Mouse (Mus musculus): ENCODE measurements around the gene Shld2. TPM values are rescaled to one million over a fixed set of nuclear protein-coding genes. Genes with fewer than 3 reads are reported as not detected.

Gene Shld2
- total RNA-seq, 2 experiments from 2014 or later = 0.42 to 0.83 TPM

GRCm38 (mm10) chr14:34228830-34229506 is 81.3 kb downstream of the Shld2 start:
- no peak for ATAC-seq (replicated peaks; ENCODE audit: low FRiP score, poor library complexity, severe bottlenecking)

DNA sequence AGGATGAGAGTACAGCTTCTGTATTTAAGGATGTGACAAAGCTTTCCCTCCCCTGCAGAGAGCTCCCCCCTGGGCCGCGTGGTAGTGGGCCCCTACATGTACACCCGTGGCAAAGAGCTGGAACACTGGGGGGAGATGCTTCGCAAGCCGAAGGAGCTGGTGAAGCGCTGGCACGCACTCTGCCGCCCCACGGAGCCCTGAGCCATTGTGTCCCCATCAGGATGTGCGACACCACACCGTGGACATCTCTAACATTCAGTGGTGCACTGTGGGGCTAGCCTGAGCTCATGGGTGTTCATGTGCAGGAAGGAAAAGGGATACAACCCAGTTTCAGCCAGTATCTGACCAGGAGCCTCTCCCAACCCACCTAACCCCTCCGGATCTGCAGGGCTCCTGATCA is 82.3 kb downstream of the Shld2 start:
- ATAC-seq (replicated peaks; ENCODE audit: low FRiP score, poor library complexity, severe bottlenecking) = no peak

- ATAC-seq (replicated peaks; ENCODE audit: low FRiP score, poor library complexity, severe bottlenecking) = no peak
These were observed 83.7 kb downstream of the Shld2 start for GRCm38 (mm10) chr14:34226566-34226965.

DNA sequence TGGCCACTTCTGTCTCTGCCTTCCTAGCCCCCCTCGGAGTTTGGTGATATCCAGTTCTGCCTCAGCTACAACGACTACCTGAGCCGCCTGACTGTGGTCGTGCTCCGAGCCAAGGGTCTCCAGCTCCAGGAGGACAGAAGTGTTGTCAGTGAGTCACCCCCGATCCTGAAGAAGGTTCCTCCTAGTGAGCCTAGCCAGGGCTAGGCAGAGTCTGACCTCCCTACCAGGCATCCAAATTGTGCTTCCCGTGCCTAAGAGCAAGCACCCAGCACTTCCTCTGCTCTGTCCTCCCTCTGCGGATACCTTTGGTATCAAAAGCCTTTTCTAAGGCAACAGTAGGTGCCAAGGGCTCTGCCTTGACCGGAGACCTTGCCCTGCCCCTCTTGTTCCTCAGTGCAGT is 84.3 kb downstream of the Shld2 start:
- ATAC-seq (replicated peaks; ENCODE audit: low FRiP score, poor library complexity, severe bottlenecking) = no peak

DNA sequence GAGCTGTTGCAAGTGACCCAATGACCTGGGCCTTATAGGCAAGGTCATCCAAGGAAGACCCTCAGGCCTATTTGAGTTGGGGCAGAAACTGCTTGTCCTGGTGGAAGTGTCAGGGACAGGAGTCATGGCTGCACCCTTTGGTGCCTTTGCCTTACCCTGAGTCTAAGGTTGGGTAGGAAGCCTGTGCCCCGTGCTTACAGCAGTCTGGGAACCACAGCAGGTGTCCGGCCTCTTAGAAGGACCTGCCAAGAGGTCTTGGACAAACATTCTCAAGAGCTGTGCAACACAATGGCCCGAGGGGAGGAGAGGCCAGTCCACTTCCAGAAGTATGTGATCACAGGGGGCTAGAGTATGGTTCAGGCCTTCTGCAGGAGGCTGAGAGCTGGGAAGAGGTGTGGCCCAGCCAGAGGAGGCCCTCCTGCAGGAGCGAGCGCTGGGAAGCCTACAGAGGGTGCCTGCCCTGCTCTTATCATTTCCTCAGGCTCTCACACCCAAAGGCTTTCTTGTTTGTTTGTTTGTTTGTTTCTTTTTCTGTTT is 86.9 kb downstream of the Shld2 start:
- ATAC-seq (replicated peaks; ENCODE audit: low FRiP score, poor library complexity, severe bottlenecking) = no peak

DNA sequence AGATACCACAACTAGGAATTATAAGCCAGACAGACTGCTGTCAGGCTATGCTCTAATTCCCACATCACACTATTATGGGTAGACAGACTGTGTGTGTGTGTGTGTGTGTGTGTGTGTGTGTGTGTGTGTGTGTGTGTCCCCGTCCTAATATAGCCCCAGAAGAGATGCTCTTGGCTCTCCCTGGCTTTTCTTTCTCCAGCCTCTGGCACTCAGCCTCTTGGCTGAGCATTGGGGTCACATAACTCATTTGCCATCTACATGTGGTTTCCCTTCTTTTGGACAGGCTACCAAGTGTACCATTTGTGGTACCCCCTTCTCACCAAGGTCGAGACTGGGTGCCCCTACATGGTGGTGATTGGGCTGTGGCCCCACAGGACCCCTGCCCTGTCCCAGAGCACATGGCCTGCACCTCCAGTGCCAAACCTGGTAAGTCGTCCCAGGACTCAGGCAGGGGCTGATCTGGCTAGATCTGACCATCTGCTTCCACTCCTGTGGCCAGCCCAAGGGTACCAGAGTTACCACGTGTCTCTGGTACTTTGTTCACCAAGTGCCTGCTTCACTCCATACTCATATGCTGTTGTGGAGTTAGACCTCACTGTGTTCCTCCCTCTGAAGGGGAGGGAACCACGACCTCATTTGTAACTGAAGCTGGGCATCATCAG is 88.7 kb downstream of the Shld2 start:
- no peak for ATAC-seq (replicated peaks; ENCODE audit: low FRiP score, poor library complexity, severe bottlenecking)

- no peak for ATAC-seq (replicated peaks; ENCODE audit: low FRiP score, poor library complexity, severe bottlenecking)
These were observed 89.9 kb downstream of the Shld2 start for GRCm38 (mm10) chr14:34220426-34220825.

DNA sequence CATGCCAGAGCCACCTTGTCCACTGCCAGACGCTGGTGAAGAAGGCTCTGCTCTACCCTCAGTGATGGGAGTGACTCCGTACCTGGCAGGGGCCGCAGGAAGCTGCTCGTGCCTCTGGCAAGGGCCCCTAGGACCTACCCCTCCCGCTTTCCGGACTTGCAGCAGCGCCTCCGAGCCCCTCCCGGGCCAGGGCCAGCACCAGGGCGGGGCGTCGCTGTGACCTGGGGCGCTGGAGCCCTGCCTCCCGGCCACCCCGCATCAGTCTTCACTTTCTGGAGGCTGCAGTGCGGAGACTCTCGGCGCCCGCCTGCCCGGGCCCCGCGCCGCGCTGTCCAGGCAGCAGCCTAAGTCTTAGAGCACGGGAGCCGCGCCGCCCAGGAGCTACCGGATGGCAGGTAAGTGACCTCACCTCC is 90.5 kb downstream of the Shld2 start:
- ATAC-seq (replicated peaks; ENCODE audit: low FRiP score, poor library complexity, severe bottlenecking) = no peak

- ATAC-seq (replicated peaks; ENCODE audit: low FRiP score, poor library complexity, severe bottlenecking) = no peak
These were observed 91.0 kb downstream of the Shld2 start, which contains the start of gene Syt15 for GRCm38 (mm10) chr14:34219295-34219694. Gene Syt15 (plus strand): TSS chr14:34219595.

DNA sequence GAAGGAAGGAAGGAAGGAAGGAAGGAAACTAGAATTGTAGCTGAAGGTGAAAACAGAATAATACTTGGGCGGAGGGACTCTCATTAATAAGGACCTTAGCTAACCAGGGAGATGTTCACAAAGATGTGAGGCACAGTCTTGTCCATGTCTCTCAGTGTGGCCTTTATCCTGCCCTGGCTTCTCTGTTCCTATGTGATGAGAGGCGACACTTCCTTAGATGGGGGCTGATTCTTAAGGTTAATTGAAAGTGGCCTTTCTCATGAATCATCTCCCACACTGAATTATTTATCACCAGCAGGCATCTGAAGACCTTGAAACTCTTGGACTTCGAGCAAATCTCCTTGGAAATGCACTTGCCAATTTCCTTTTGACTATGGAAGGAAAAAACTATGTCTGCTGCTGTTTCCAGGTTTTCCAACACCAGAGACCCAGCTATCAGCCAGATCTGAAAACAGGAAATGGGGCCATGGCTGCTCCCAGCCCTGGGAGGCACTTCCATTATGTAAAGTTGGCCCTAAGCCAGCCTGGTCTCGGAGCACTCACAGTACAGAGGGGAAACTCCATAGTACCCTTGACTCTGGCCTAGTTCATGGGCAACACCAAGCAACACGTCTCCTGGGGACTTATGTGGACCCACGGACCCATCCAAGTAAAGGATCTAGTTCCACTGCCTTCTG is 94.7 kb downstream of the Shld2 start:
- no peak for ATAC-seq (replicated peaks; ENCODE audit: low FRiP score, poor library complexity, severe bottlenecking)

DNA sequence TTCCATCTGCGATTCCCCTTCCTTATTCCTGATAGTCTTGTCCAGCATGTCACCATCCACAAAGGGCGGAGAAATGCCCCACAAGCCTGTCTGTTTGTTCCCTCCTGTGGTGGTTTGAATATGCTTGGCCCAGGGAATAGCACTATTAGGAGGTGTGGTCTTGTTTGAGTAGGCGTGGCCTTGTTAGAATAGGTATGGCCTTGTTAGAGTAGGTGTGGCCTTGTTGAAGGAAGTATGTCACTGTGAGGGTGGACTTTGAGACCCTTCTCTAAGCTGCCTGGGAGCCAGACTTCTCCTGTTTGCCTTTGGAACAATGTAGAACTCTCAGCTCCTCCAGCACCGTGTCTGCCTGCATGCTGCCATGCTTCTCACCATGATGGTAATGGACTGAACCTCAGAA is 100.4 kb downstream of the Shld2 start:
- no peak for ATAC-seq (replicated peaks; ENCODE audit: low FRiP score, poor library complexity, severe bottlenecking)

DNA sequence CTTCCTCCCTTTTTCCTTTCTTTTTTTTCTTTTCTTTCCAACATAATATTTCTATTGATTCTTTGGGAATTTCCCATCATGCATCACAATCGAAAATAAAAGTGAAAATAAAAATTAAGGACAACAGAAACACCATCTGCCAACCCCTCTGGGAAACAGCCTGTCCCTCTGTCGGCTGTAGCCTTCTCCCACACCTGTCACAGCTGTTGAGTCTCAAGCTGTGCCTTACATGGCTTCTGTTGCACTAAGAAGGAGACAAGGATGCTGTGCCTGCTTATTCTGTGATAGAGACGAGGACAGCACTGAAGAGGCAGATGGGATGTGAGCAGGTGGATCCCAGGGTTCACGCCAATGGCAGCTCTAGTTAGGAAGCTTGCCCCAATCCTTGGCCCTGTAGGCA is 101.2 kb downstream of the Shld2 start:
- no peak for ATAC-seq (replicated peaks; ENCODE audit: low FRiP score, poor library complexity, severe bottlenecking)

DNA sequence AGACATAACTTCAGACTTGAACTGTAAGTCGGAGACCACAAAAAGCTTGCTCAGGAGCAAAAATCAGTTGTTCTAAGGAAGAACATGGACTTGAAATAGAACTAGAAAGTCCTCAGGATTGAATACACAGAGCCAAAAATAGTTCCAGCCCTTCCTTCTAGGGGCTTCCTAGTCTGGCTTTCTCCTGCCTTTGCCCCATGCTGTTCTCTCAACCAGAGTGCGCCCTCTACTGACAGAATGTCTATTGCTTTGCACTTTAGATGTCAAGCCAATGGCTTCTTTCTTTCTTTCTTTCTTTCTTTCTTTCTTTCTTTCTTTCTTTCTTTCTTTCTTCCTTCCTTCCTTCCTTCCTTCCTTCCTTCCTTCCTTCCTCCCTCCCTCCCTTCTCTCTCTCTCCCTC is 101.6 kb downstream of the Shld2 start:
- no peak for ATAC-seq (replicated peaks; ENCODE audit: low FRiP score, poor library complexity, severe bottlenecking)

- no peak for ATAC-seq (replicated peaks; ENCODE audit: low FRiP score, poor library complexity, severe bottlenecking)
These were observed 102.3 kb downstream of the Shld2 start for GRCm38 (mm10) chr14:34207996-34208395.

- no peak for ATAC-seq (replicated peaks; ENCODE audit: low FRiP score, poor library complexity, severe bottlenecking)
These were observed 108.9 kb downstream of the Shld2 start, which contains the start of gene Gprin2 for GRCm38 (mm10) chr14:34201231-34202035. Gene Gprin2 (minus strand): TSS chr14:34201653.

DNA sequence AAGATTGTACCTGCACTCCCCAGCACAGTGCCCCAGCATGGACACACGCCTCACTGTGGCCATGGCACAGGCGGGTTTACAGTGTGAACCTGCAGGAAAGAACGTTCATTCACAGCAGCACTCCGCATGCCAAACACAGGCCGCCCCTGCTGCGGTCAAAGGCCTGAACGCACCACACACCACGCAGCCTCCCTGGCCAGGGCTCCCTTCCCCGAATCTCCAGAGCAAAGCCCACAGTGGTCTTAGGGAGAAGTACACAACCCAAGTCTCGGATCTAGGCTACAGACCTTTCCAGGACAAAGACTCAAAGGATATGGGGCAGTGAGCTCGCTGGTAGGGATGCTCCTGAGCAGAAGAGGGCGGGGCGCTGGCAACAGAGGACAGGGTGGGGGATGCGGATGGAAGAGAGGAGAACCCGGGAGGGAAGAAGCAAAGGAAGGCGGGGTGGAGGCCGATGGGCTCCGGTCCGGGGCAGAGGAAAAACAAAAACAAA is 109.5 kb downstream of the Shld2 start:
- no peak for ATAC-seq (replicated peaks; ENCODE audit: low FRiP score, poor library complexity, severe bottlenecking)

GRCm38 (mm10) chr14:34196706-34197105 is 113.6 kb downstream of the Shld2 start:
- no peak for ATAC-seq (replicated peaks; ENCODE audit: low FRiP score, poor library complexity, severe bottlenecking)

GRCm38 (mm10) chr14:34195466-34195865 is 114.8 kb downstream of the Shld2 start:
- ATAC-seq (replicated peaks; ENCODE audit: low FRiP score, poor library complexity, severe bottlenecking) = no peak

- no peak for ATAC-seq (replicated peaks; ENCODE audit: low FRiP score, poor library complexity, severe bottlenecking)
These were observed 116.4 kb downstream of the Shld2 start for GRCm38 (mm10) chr14:34193879-34194278.

GRCm38 (mm10) chr14:34190361-34190760 is 119.9 kb downstream of the Shld2 start:
- peak; percentile 65; the same call in 1 of the 2 replicates for ATAC-seq (replicated peaks; ENCODE audit: low FRiP score, poor library complexity, severe bottlenecking)
